Comparison of ENCODE assay signal across 21 mouse cellular contexts in the genomic region with DNA sequence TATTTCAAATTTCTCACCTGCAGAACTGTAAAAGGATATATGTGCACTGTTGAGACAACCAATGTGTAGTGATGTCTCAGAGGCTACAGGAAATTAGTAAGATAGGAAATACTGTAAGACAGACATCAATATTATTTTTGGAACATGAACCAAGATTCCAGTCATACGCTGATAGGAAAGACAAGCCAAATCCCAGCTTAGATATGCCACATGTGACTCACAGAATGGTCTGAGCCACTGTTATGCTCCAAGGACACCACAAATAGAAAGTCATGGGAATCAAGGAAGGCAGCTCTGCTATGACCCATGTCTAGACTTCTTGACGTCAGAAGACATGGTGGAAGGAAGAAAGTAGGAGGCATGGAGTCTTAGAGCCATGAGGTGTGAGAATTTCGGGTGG. TPM values are rescaled to one million over a fixed set of nuclear protein-coding genes. Genes with fewer than 3 reads are reported as not detected.
DNase-seq lines count a peak whose midpoint lies in the region; TF ChIP-seq lines count a peak whose summit lies in the region.
"Had no signal": no experiment of that assay in that cellular context is flagged by ENCODE, and none has a peak within 500 bp of the region (broad histone marks: within the 10 kb centered on the region; RNA-seq: fewer than 3 reads in every experiment).

No protein-coding gene starts in this region.

- H3K36me3 ChIP-seq in C2C12 (ENCODE audit: control insufficient read depth, insufficient read depth) (no peaks in the 10 kb centered on the region), myocyte (ENCODE audit: control insufficient read depth, insufficient read depth) (no peaks in the 10 kb centered on the region)
- H3K36me3 ChIP-seq: embryonic facial prominence, embryonic 10.5 days; embryonic facial prominence, embryonic 12.5 days; forebrain, embryonic 10.5 days; forebrain, embryonic 15.5 days had no signal

- H3K79me3 ChIP-seq in C2C12 (ENCODE audit: low read depth): no peaks in the 10 kb centered on the region

- DNase-seq in 3T3-L1 (ENCODE audit: low read depth, low spot score): peak; percentile 56
- DNase-seq in cerebellum, adult 18-20 months: no peak
- DNase-seq in ovary, postnatal 10 days (ENCODE audit: low spot score): no peak
- DNase-seq: adrenal gland, adult 2 months; adrenal gland, postnatal 10 days; adrenal gland, postnatal 25 days; B cell, adult 2 months; cerebellum, adult 11 months; cerebellum, adult 2 months; cerebellum, adult 9-10 months; cerebellum, postnatal 10 days; cerebellum, postnatal 25 days; forebrain, postnatal 0 days had no signal

- TF ChIP-seq CTCF in C2C12 (IDR thresholded peaks at IDR 0.05; ENCODE audit: control insufficient read depth, insufficient read depth, insufficient read length): no peak

- H3K4me2 ChIP-seq in myocyte (ENCODE audit: low read depth): peak overlapping the region; percentile 21
- H3K4me2 ChIP-seq: embryonic facial prominence, embryonic 12.5 days; forebrain, embryonic 13.5 days; forebrain, embryonic 15.5 days had no signal

- TF ChIP-seq POLR2A in myocyte (IDR thresholded peaks at IDR 0.05; ENCODE audit: insufficient read length, low read depth): no peak

- H3K4me3 ChIP-seq in C2C12 (ENCODE audit: insufficient read depth, poor library complexity, severe bottlenecking) (no peak overlapping the region), myocyte (no peak overlapping the region)
- H3K4me3 ChIP-seq: embryonic facial prominence, embryonic 10.5 days; embryonic facial prominence, embryonic 12.5 days; erythroblast, embryonic 14.5 days; forebrain, embryonic 10.5 days; forebrain, embryonic 13.5 days; forebrain, embryonic 15.5 days had no signal

- no peaks in the 10 kb centered on the region for H3K79me2 ChIP-seq in C2C12 (ENCODE audit: control insufficient read depth, insufficient read depth)
- H3K79me2 ChIP-seq in myocyte (ENCODE audit: control insufficient read depth, insufficient read depth): no peaks in the 10 kb centered on the region

- H3K27me3 ChIP-seq in C2C12 (ENCODE audit: control insufficient read depth, insufficient read depth, insufficient read length): no peaks in the 10 kb centered on the region
- H3K27me3 ChIP-seq in myocyte (ENCODE audit: control insufficient read depth, insufficient read depth, insufficient read length): no peaks in the 10 kb centered on the region
- H3K27me3 ChIP-seq: embryonic facial prominence, embryonic 12.5 days; forebrain, embryonic 13.5 days; forebrain, embryonic 15.5 days had no signal

- H3ac ChIP-seq in C2C12 (ENCODE audit: control insufficient read depth, insufficient read length, low read depth) (no peak overlapping the region), myocyte (ENCODE audit: control insufficient read depth, insufficient read length) (no peak overlapping the region)

TF ChIP-seq in C2C12, 6 proteins besides CTCF, POLR2A, EP300 and RAD21:
- peak; percentile 52 for TF ChIP-seq USF1 (IDR thresholded peaks at IDR 0.05; ENCODE audit: low read depth)
- no peak for TF ChIP-seq MAX (IDR thresholded peaks at IDR 0.05)
TF ChIP-seq in C2C12: peak in this region for 1.

TF ChIP-seq in myocyte, 11 proteins besides CTCF, POLR2A, EP300 and RAD21:
- TF ChIP-seq CEBPB (IDR thresholded peaks at IDR 0.05; ENCODE audit: insufficient read depth, poor library complexity, severe bottlenecking) (no peak), USF1 (IDR thresholded peaks at IDR 0.05; ENCODE audit: low read depth) (peak; percentile 58), TCF3 (IDR thresholded peaks at IDR 0.05; ENCODE audit: insufficient read length, low read depth) (no peak), MYOG (IDR thresholded peaks at IDR 0.05; ENCODE audit: control insufficient read depth in 1 of 3, insufficient read depth in 1 of 3, insufficient read length in 2 of 3, low read depth in 2 of 3) (no peak), MAX (IDR thresholded peaks at IDR 0.05; ENCODE audit: low read depth) (no peak), MYOD1 (IDR thresholded peaks at IDR 0.05; ENCODE audit: control insufficient read depth in 1 of 3, insufficient read length in 2 of 3, low read depth in 2 of 3) (no peak), E2F4 (IDR thresholded peaks at IDR 0.05; ENCODE audit: insufficient read depth) (no peak), TCF12 (IDR thresholded peaks at IDR 0.05; ENCODE audit: insufficient read depth, poor library complexity, severe bottlenecking) (no peak), POLR2AphosphoS2 (IDR thresholded peaks at IDR 0.05; ENCODE audit: insufficient read length, low read depth) (no peak)

RNA-seq across cellular contexts. Expression of gene Cd180, which starts 19.3 kb away (rescaled TPM):
- 0.28 TPM for polyA plus RNA-seq in C2C12 (2012; fragmentation: generic; extraction: Trizol)
- polyA plus RNA-seq in myocyte (2012; fragmentation: generic; extraction: Trizol): 0.14 TPM
- polyA plus RNA-seq: erythroblast, embryonic 14.5 days had no signal
